Mouse (Mus musculus) stomach, postnatal 0 days (tissue): ENCODE measurements around the gene Gm20538. TPM values are rescaled to one million over a fixed set of nuclear protein-coding genes. Genes with fewer than 3 reads are reported as not detected.

Experiments
- ATAC-seq: fragments of 200-750 bp; cut with Nextera tagmentation; 2 replicates; pipeline ENCODE4 v1.8.0; 2017; ENCODE audit not compliant: low FRiP score, low TSS enrichment
- DNase-seq: peaks from one replicate; pipeline ENCODE4 v3.0.0-alpha.2; 2016; ENCODE audit warnings: low spot score
- H3K27ac ChIP-seq: fragments of 300-500 bp; sonication (generic); replicated peaks from 2 replicates; pipeline ENCODE4 v1.5.1; 2014; ENCODE audit warnings: mild to moderate bottlenecking, control low read depth
- H3K27me3 ChIP-seq: fragments of 300-500 bp; sonication (generic); 2 replicates; pipeline ENCODE4 v1.6.1; 2014; ENCODE audit warnings: low read length; ENCODE audit not compliant: control insufficient read depth, insufficient read depth
- H3K36me3 ChIP-seq: fragments of 300-500 bp; sonication (generic); 2 replicates; pipeline ENCODE4 v1.6.1; 2014; ENCODE audit warnings: low read length, mixed read lengths; ENCODE audit not compliant: control insufficient read depth, insufficient read depth
- H3K4me1 ChIP-seq: fragments of 300-500 bp; sonication (generic); replicated peaks from 2 replicates; pipeline ENCODE4 v1.6.1; 2014; ENCODE audit warnings: antibody characterized with exemption; ENCODE audit not compliant: control insufficient read depth, insufficient read depth
- H3K4me2 ChIP-seq: fragments of 300-500 bp; sonication (generic); replicated peaks from 2 replicates; pipeline ENCODE4 v1.6.1; 2014; ENCODE audit warnings: low read depth, mild to moderate bottlenecking, control low read depth, moderate library complexity
- H3K4me3 ChIP-seq: fragments of 300-500 bp; sonication (generic); 2 replicates; pipeline ENCODE4 v1.5.1; 2014; ENCODE audit warnings: low read depth, low read length, control low read depth
- H3K9ac ChIP-seq: fragments of 300-500 bp; sonication (generic); 2 replicates; pipeline ENCODE4 v1.6.1; 2014; ENCODE audit warnings: mild to moderate bottlenecking, low read length, control low read depth, mixed read lengths
- H3K9me3 ChIP-seq: fragments of 300-500 bp; sonication (generic); 2 replicates; pipeline ENCODE4 v1.6.1; 2016; ENCODE audit warnings: low read length; ENCODE audit not compliant: control insufficient read depth
- CTCF ChIP-seq: IDR thresholded peaks from 2 replicates; pipeline ENCODE4 v1.5.1; 2016; ENCODE audit warnings: antibody characterized with exemption, low read depth, mild to moderate bottlenecking, moderate library complexity
- EP300 ChIP-seq: optimal IDR thresholded peaks from 2 replicates; pipeline ENCODE3; 2016; ENCODE audit warnings: antibody characterized with exemption
- WGBS: fragments of 180-500 bp; shearing (Covaris S2); extraction: QIAGEN DNeasy Blood & Tissue Kit; methylation state at CpG from one replicate; pipeline ENCODE4 v1.1.7; 2014; 5-methylcytosine and 5-hydroxymethylcytosine counted together
- polyA plus RNA-seq: library from polyadenylated mRNA; unstranded; fragments of >200 nt; fragmentation: Nextera tagmentation; extraction: Ambion mirVana; gene quantifications from 2 replicates; pipeline ENCODE4 v1.2.1, GENCODE M21; 2015

The Gm20538 gene
- polyA plus RNA-seq = 0.70 TPM in 1 of 2 replicates, not detected in the other

DNA sequence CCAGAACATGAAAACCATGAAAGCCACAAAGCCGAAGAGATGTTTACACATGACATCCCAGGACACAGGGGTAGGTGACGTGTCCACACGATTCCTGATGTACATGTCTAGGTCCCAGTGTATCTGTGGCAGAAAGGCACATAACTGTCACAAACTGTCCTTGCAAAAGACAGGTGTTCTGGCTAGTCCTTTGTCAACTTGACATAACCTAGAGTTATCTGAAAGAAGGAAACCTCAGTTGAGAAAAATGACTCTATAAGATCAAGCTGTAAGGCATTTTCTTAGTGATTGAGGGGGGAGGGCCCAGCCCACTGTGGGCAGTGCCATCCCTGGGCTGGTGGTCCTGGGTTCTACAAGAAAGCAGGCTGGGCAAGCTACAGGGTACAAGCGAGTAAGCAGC lies at the start of gene Gm20538:
Gm20538 (minus strand) TSS at position 101 of the 400 bp plus-strand sequence.
- Histone ChIP-seq H3K27me3 (no peaks in the 10 kb centered on the region), H3K4me3 (no peak within 1 kb of the TSS), H3K36me3 (peaks cover 24% of the 10 kb centered on the region), H3K9me3 (no peaks in the 10 kb centered on the region), H3K9ac (no peak within 1 kb of the TSS), H3K4me1 (0 out of 2 replicates have a peak, but pooled peaks cover 2% of the 10 kb centered on the region), H3K4me2 (no peak within 1 kb of the TSS), H3K27ac (no peak within 1 kb of the TSS)
- TF ChIP-seq CTCF (no peak), EP300 (no peak)
- no peak for ATAC-seq
- no peak for DNase-seq
- WGBS = 91% methylated on average over 4 of the region's 4 CpGs

DNA sequence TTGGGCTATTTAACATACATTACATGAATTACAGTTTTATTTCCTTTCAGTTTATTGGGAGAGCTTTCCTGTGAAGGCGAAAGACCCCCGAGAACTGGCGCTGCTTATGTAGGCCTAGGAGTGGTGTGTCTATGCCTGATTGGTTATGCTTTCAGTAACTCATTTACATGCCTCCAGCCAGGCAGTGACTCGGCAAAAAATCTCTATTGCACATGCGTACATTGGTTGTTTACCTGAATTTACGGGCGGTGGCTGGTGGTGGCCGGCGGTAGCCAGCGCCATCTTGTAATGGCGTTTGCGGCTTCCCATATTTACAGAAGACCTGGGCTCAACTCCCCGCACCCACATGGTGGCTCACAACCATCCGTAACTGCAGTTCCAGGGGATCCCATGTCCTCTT lies 41.5 kb upstream of the Gm20538 start:
- Histone ChIP-seq H3K27ac (no peak overlapping the region), H3K9me3 (no peaks in the 10 kb centered on the region), H3K4me2 (no peak overlapping the region), H3K4me1 (no peaks in the 10 kb centered on the region), H3K36me3 (no peaks in the 10 kb centered on the region), H3K9ac (no peak overlapping the region), H3K4me3 (no peak overlapping the region), H3K27me3 (no peaks in the 10 kb centered on the region)
- WGBS = 96% methylated on average over 14 of the region's 14 CpGs
- no peak for TF ChIP-seq EP300
- TF ChIP-seq CTCF = no peak
- no peak for DNase-seq
- no peak for ATAC-seq

DNA sequence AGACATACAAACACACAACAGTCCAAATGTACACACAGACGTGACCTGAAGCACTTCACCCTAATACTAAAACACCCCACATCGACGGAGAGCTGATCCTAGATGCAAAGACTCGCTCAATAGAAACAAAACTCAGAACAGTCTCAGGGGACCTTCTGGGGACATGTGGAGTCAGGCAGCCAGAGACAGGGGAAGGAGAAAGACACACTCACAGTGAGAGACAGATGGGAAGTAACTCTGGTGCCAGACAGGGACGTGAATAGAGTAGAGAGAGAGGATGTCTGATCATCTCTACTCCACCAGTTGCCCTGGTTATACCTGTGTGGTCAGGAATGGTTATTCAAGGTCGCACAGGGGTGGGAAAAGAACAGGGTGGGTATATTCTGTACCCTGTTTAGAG lies 39.0 kb upstream of the Gm20538 start:
- ATAC-seq (no peak), DNase-seq (no peak)
- no peak for TF ChIP-seq EP300
- no peak for TF ChIP-seq CTCF
- Histone ChIP-seq H3K4me3 (no peak overlapping the region), H3K27me3 (no peaks in the 10 kb centered on the region), H3K4me2 (no peak overlapping the region), H3K36me3 (no peaks in the 10 kb centered on the region), H3K27ac (no peak overlapping the region), H3K9ac (no peak overlapping the region), H3K9me3 (no peaks in the 10 kb centered on the region), H3K4me1 (no peaks in the 10 kb centered on the region)
- 66% methylated on average over 6 of the region's 6 CpGs for WGBS

DNA sequence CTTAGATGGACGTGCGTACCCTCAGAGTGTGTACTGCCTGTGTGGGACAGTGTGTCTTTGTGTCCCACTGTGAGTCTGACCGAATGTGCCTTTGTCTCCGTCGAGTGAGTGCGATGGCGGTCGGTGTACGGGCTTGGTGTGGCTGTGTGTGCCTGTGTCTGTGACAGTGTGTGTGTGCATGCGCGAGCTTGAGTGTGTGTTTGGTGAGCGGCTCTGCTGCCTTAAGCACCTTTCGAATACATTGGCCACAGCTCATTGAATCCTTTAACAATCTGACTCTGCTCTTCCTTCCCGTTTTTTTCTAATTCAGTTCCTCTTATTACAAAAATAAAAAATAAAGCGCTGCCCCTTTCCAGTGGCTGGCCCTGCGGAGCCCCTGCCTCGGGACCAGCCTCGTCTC lies 38.4 kb upstream of the Gm20538 start:
- TF ChIP-seq CTCF (no peak), EP300 (no peak)
- Histone ChIP-seq H3K4me3 (no peak overlapping the region), H3K9me3 (no peaks in the 10 kb centered on the region), H3K36me3 (no peaks in the 10 kb centered on the region), H3K4me2 (no peak overlapping the region), H3K9ac (no peak overlapping the region), H3K27ac (no peak overlapping the region), H3K27me3 (no peaks in the 10 kb centered on the region), H3K4me1 (no peaks in the 10 kb centered on the region)
- ATAC-seq = no peak
- no peak for DNase-seq
- 85% methylated on average over 18 of the region's 18 CpGs for WGBS

DNA sequence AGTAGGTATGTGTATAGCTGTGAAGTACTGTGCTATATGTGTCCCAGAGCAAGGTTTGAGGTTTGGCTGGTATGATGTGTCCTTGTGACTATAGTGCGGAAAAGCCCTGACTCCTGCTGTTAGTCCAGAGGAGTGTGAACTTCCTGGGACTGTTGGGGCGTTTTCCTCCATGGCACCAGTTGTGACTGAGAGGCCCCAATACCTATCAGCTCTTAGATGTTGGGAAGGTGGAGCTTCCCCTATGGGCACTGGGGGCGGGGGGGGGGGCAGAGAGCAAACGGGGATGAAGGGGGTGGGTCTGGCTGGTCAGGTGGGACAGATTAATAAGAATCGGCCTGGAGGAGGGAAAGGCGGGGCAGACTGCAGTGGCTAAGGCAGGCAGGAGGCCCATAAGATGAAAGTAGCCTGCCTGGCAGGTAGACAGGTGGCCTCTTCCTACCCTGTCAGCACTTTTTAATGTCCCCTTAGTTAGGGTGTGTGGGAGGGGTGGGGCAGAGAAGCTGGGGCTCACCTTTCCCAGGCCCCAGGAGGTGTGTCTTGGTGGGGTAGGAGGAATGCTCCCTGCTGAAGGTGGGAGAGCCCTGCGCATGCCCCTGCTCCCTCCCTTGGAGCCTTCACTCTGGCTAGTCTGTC lies 37.1 kb upstream of the Gm20538 start:
- 26% methylated on average over 7 of the region's 7 CpGs for WGBS
- ATAC-seq (no peak), DNase-seq (no peak)
- H3K4me3 ChIP-seq = no peak overlapping the region
- no peak overlapping the region for H3K27ac ChIP-seq
- TF ChIP-seq CTCF = no peak
- TF ChIP-seq EP300 = no peak
- H3K9me3 ChIP-seq = no peaks in the 10 kb centered on the region
- H3K27me3 ChIP-seq = no peaks in the 10 kb centered on the region
- H3K36me3 ChIP-seq = no peaks in the 10 kb centered on the region
- H3K9ac ChIP-seq = no peak overlapping the region
- H3K4me1 ChIP-seq = no peaks in the 10 kb centered on the region
- no peak overlapping the region for H3K4me2 ChIP-seq

DNA sequence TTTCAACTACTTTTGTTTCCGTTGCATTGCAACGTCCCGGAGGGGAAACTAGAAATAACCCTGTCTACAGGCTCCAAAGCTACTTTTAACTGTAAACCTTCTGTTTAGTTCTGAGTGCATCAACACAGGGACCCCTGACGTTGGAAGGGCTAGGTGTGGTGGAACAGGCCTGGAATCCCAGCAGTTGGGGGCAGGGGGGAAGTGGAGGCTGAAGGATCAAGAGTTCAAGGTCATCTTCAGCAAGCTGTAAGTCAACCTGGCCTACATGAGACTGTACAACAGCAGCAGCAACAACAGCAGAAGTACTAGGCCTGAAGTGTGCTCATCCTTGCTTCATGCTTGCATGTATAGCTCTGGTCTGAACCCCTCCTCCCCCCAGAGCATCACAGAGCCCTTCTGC lies 35.4 kb upstream of the Gm20538 start:
- WGBS = 43% methylated on average over 4 of the region's 4 CpGs
- no peaks in the 10 kb centered on the region for H3K36me3 ChIP-seq
- TF ChIP-seq CTCF = no peak
- TF ChIP-seq EP300 = no peak
- no peaks in the 10 kb centered on the region for H3K27me3 ChIP-seq
- no peak overlapping the region for H3K4me3 ChIP-seq
- H3K9ac ChIP-seq = no peak overlapping the region
- DNase-seq (no peak), ATAC-seq (no peak)
- H3K4me2 ChIP-seq = no peak overlapping the region
- H3K9me3 ChIP-seq = no peaks in the 10 kb centered on the region
- no peak overlapping the region for H3K27ac ChIP-seq
- H3K4me1 ChIP-seq = no peaks in the 10 kb centered on the region
